Mouse (Mus musculus): ENCODE data around the gene 1300017J02Rik. TPM values are rescaled to one million over a fixed set of nuclear protein-coding genes. Genes with fewer than 3 reads are reported as not detected.

1300017J02Rik gene
- not detected in 2 replicates for polyA plus RNA-seq (2012; rRNA removed; ENCODE audit: low replicate concordance)

GRCm38 (mm10) chr9:103304927-103305326 lies at the start of gene 1300017J02Rik, which contains the start of gene Topbp1:
TSS of gene 1300017J02Rik (minus strand) at chr9:103305082.
TSS of gene Topbp1 (plus strand) at chr9:103305215.

GRCm38 (mm10) chr9:103230151-103230951 lies 74.5 kb downstream of the 1300017J02Rik start, which contains the start of the genes Gm20425 and Trf:
TSS of gene Gm20425 (minus strand) at chr9:103230307.
TSS of gene Trf (minus strand) at chr9:103230444.

GRCm38 (mm10) chr9:103201561-103202260 lies 103.2 kb downstream of the 1300017J02Rik start, which contains the start of gene Srprb:
TSS of gene Srprb (minus strand) at chr9:103202137.

Other genes starting within 250 kb of the 1300017J02Rik start
- 2.4 and 8.3 TPM in 2 replicates for gene Rab6b, start 193.3 kb downstream of the 1300017J02Rik start, polyA plus RNA-seq (2012; rRNA removed; ENCODE audit: low replicate concordance)
- 28.9 and 36.1 TPM in 2 replicates for gene Srprb, start 102.9 kb downstream of the 1300017J02Rik start, polyA plus RNA-seq (2012; rRNA removed; ENCODE audit: low replicate concordance)
- not detected in 2 replicates for gene Gm20425, start 74.8 kb downstream of the 1300017J02Rik start, polyA plus RNA-seq (2012; rRNA removed; ENCODE audit: low replicate concordance)
- 25.7 and 76.1 TPM in 2 replicates for gene Trf, start 74.6 kb downstream of the 1300017J02Rik start, polyA plus RNA-seq (2012; rRNA removed; ENCODE audit: low replicate concordance)
- 2.3 and 7.0 TPM in 2 replicates for gene Topbp1, start 133 bp upstream of the 1300017J02Rik start, polyA plus RNA-seq (2012; rRNA removed; ENCODE audit: low replicate concordance)
- gene Cdv3, start 60.8 kb upstream of the 1300017J02Rik start, polyA plus RNA-seq (2012; rRNA removed; ENCODE audit: low replicate concordance) = 52.1 and 53.5 TPM in 2 replicates
- gene Bfsp2, start 175.3 kb upstream of the 1300017J02Rik start, polyA plus RNA-seq (2012; rRNA removed; ENCODE audit: low replicate concordance) = not detected in 2 replicates